Mouse (Mus musculus) CH12.LX (cell line): ENCODE results near the gene Vti1a. TPM values are rescaled to one million over a fixed set of nuclear protein-coding genes. Genes with fewer than 3 reads are reported as not detected.

Experiments
- DNase-seq: peaks from one replicate; pipeline ENCODE4 v3.0.0-alpha.2; 2013; ENCODE audit errors: extremely low read depth
- H3K27ac ChIP-seq: 2 replicates; pipeline ENCODE4 v1.5.1; 2012; ENCODE audit warnings: low read depth, mild to moderate bottlenecking, control low read depth, moderate library complexity; ENCODE audit not compliant: insufficient read depth
- H3K27me3 ChIP-seq: replicated peaks from 2 replicates; pipeline ENCODE3; 2012; ENCODE audit warnings: inconsistent platforms
- H3K36me3 ChIP-seq, 2 experiments: replicated peaks in 1 of 2; 2 replicates each; pipeline versions ENCODE3 to v1.6.1; 2012; ENCODE audit warnings: inconsistent platforms in 1 of 2, low read length in 1 of 2, mild to moderate bottlenecking in 1 of 2, mixed read lengths in 1 of 2, moderate library complexity in 1 of 2; ENCODE audit not compliant: control insufficient read depth in 1 of 2, insufficient read depth in 1 of 2
- H3K4me1 ChIP-seq, 2 experiments: 2 replicates each; pipeline ENCODE4 v1.6.1; 2012; ENCODE audit warnings: inconsistent platforms in 1 of 2, moderate library complexity in 1 of 2; ENCODE audit not compliant: insufficient read depth in 2 of 2, control insufficient read depth in 1 of 2
- H3K4me2 ChIP-seq: 2 replicates; pipeline ENCODE4 v1.6.1; 2012; ENCODE audit warnings: low read depth, mild to moderate bottlenecking, control low read depth; ENCODE audit not compliant: poor library complexity, insufficient read depth, severe bottlenecking
- H3K4me3 ChIP-seq, 3 experiments: fragments of 150-350 bp in 1 of 3; sonication (generic) in 1 of 3; replicated peaks in 1 of 3; 2 replicates each; pipeline versions ENCODE3 to v1.5.1; 2011 to 2012; ENCODE audit warnings: low read depth in 2 of 3, low read length in 2 of 3, mild to moderate bottlenecking in 2 of 3, moderate library complexity in 2 of 3, control low read depth in 1 of 3, improper control_type of control experiment in 1 of 3, inconsistent platforms in 1 of 3, mixed read lengths in 1 of 3; ENCODE audit not compliant: poor library complexity in 1 of 3
- H3K79me2 ChIP-seq: replicated peaks from 2 replicates; pipeline ENCODE4 v1.6.1; 2012; ENCODE audit warnings: mild to moderate bottlenecking, moderate library complexity; ENCODE audit not compliant: control insufficient read depth, poor library complexity, insufficient read depth, severe bottlenecking; ENCODE audit errors: extremely low read depth
- H3K9ac ChIP-seq: 2 replicates; pipeline ENCODE4 v1.6.1; 2012; ENCODE audit warnings: low read depth, mild to moderate bottlenecking, control low read depth, moderate library complexity; ENCODE audit not compliant: insufficient read depth
- H3K9me3 ChIP-seq: replicated peaks from 2 replicates; pipeline ENCODE3; 2012; ENCODE audit warnings: low read length, inconsistent platforms, mixed read lengths
- CHD2 ChIP-seq: IDR thresholded peaks from 2 replicates; pipeline ENCODE4 v1.6.1; 2011; ENCODE audit warnings: low read length, improper control_type of control experiment
- E2F4 ChIP-seq: IDR thresholded peaks from 2 replicates; pipeline ENCODE4 v1.6.1; 2011; ENCODE audit warnings: low read depth, low read length, improper control_type of control experiment; ENCODE audit not compliant: insufficient replicate concordance
- EP300 ChIP-seq: IDR thresholded peaks from 2 replicates; pipeline ENCODE4 v1.6.1; 2011; ENCODE audit warnings: low read length, improper control_type of control experiment
- HCFC1 ChIP-seq: IDR thresholded peaks from 2 replicates; pipeline ENCODE4 v1.6.1; 2012; ENCODE audit warnings: low read depth, mild to moderate bottlenecking, inconsistent platforms, low read length, improper control_type of control experiment
- IRF4 ChIP-seq: IDR thresholded peaks from 2 replicates; pipeline ENCODE4 v1.6.1; 2014; ENCODE audit warnings: low read depth, mild to moderate bottlenecking, inconsistent platforms, low read length, improper control_type of control experiment
- JUN ChIP-seq: IDR thresholded peaks from 2 replicates; pipeline ENCODE4 v1.6.1; 2011; ENCODE audit warnings: low read depth, mild to moderate bottlenecking, low read length, improper control_type of control experiment, moderate library complexity; ENCODE audit not compliant: insufficient read depth
- JUND ChIP-seq: conservative IDR thresholded peaks from 2 replicates; pipeline ENCODE4 v1.6.1; 2011; ENCODE audit warnings: low read depth, low read length, improper control_type of control experiment
- MAFK ChIP-seq: IDR thresholded peaks from 2 replicates; pipeline ENCODE4 v1.6.1; 2011; ENCODE audit warnings: low read length, improper control_type of control experiment; ENCODE audit not compliant: insufficient replicate concordance
- MAX ChIP-seq: IDR thresholded peaks from 2 replicates; pipeline ENCODE4 v1.6.1; 2011; ENCODE audit warnings: low read length, improper control_type of control experiment
- MAZ ChIP-seq: IDR thresholded peaks from 2 replicates; pipeline ENCODE4 v1.6.1; 2012; ENCODE audit warnings: low read depth, mild to moderate bottlenecking, inconsistent platforms, low read length, improper control_type of control experiment, moderate library complexity
- MEF2A ChIP-seq: IDR thresholded peaks from 2 replicates; pipeline ENCODE4 v1.6.1; 2014; ENCODE audit warnings: low read depth, mild to moderate bottlenecking, inconsistent platforms, low read length, improper control_type of control experiment, borderline replicate concordance
- MXI1 ChIP-seq: IDR thresholded peaks from 2 replicates; pipeline ENCODE4 v1.6.1; 2011; ENCODE audit warnings: mild to moderate bottlenecking, low read depth, low read length, improper control_type of control experiment
- MYC ChIP-seq: IDR thresholded peaks from 2 replicates; pipeline ENCODE4 v1.6.1; 2011; ENCODE audit warnings: low read depth, mild to moderate bottlenecking, improper control_type of control experiment, low read length
- NELFE ChIP-seq: IDR thresholded peaks from 2 replicates; pipeline ENCODE4 v1.6.1; 2011; ENCODE audit warnings: low read depth, low read length, improper control_type of control experiment
- NRF1 ChIP-seq: IDR thresholded peaks from 2 replicates; pipeline ENCODE4 v1.6.1; 2014; ENCODE audit warnings: low read depth, mild to moderate bottlenecking, inconsistent platforms, low read length, improper control_type of control experiment, moderate library complexity
- POLR2A ChIP-seq: IDR thresholded peaks from 2 replicates; pipeline ENCODE4 v1.6.1; 2011; ENCODE audit warnings: low read depth, mild to moderate bottlenecking, improper control_type of control experiment, low read length
- RCOR1 ChIP-seq: conservative IDR thresholded peaks from 2 replicates; pipeline ENCODE4 v1.6.1; 2012; ENCODE audit warnings: low read depth, mild to moderate bottlenecking, inconsistent platforms, low read length, improper control_type of control experiment
- TBP ChIP-seq: conservative IDR thresholded peaks from 2 replicates; pipeline ENCODE4 v1.6.1; 2011; ENCODE audit warnings: low read depth, low read length, improper control_type of control experiment
- TCF12 ChIP-seq: IDR thresholded peaks from 2 replicates; pipeline ENCODE4 v1.6.1; 2014; ENCODE audit warnings: low read depth, mild to moderate bottlenecking, inconsistent platforms, low read length, improper control_type of control experiment
- USF2 ChIP-seq: conservative IDR thresholded peaks from 2 replicates; pipeline ENCODE4 v1.6.1; 2011; ENCODE audit warnings: low read depth, low read length, improper control_type of control experiment
- ZC3H11A ChIP-seq: IDR thresholded peaks from 2 replicates; pipeline ENCODE4 v1.6.1; 2012; ENCODE audit warnings: low read depth, mild to moderate bottlenecking, inconsistent platforms, low read length, improper control_type of control experiment
- ZKSCAN1 ChIP-seq: IDR thresholded peaks from 2 replicates; pipeline ENCODE4 v1.6.1; 2012; ENCODE audit warnings: low read depth, inconsistent platforms, low read length, improper control_type of control experiment, borderline replicate concordance
- ZNF384 ChIP-seq: IDR thresholded peaks from 2 replicates; pipeline ENCODE4 v1.6.1; 2012; ENCODE audit warnings: low read depth, low read length, improper control_type of control experiment, inconsistent platforms
- dilution Hi-C: fragments of 300-500 bp; cut with MboI; formaldehyde crosslinking; loops from 2 replicates; pipeline ENCODE4 v1.14.3; 2020; ENCODE audit warnings: low sequenced_read_pairs; ENCODE audit not compliant: extremely low pct_unique_long_range_greater_than_20kb, extremely low pct_ligation_motif_present
- in situ Hi-C: fragments of 300-500 bp; cut with MboI; formaldehyde crosslinking; loops from 3 replicates; pipeline ENCODE4 v1.14.3; 2019; ENCODE audit warnings: low sequenced_read_pairs, low pct_ligation_motif_present, low pct_unique_long_range_greater_than_20kb, mixed read lengths
- polyA plus RNA-seq: library from polyadenylated mRNA; unstranded; fragments of >175 nt; gene quantifications from 2 replicates; pipeline ENCODE4 v1.2.1, GENCODE M21; 2012; ENCODE audit warnings: low read depth; ENCODE audit not compliant: insufficient read length
- total RNA-seq, 2 experiments: library from RNA; depleted of rRNA; stranded (reverse); fragments of 300-350 nt in 1 of 2; fragments of >200 nt in 1 of 2; gene quantifications; 2 replicates each; pipeline ENCODE4 v1.2.3; 2012 to 2014

Gene Vti1a
- total and polyA plus RNA-seq, 3 experiments, result 22.3 to 27.6 (median 23.5) TPM

DNA sequence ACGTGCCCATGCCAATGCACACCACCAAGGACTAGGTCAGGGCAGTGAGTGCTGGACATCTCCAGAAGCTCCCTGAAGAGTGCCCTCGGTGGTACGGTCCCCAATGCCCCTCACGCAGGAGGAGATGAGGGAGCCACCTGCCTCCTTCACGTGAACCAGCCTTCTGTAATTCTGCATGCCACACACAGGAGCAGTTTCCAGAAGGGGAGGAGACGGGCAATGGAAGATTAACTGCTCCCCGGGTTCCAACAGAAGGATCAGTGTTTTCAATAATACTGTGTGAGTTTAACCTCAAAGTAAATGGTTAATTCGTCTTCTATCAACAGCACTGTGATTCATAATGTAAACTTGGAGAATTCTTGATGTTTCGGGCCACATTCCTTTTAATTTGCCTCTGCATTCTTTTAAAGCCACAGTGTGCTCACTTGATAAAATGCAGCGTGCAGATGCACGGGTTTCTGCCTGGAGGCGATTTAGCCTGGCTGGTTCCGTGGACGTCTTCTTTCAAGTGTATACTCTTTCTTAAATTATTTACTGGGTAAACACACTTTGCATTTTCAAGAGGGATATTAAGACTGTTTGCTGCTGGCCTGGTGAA is 304.4 kb downstream of the Vti1a start:
- Histone ChIP-seq H3K36me3 (peaks cover 0 to 22% of the 10 kb centered on the region in 2 experiments), H3K4me1 (peaks cover 8 to 21% of the 10 kb centered on the region in 2 experiments), H3K4me2 (no peak overlapping the region), H3K27me3 (no peaks in the 10 kb centered on the region), H3K9me3 (no peaks in the 10 kb centered on the region), H3K79me2 (no peaks in the 10 kb centered on the region), H3K9ac (no peak overlapping the region), H3K27ac (no peak overlapping the region), H3K4me3 (no peak overlapping the region)
- DNase-seq, result no peak
- in situ Hi-C loops, result no loop called here
- TF ChIP-seq MEF2A, result no peak
- no peak for TF ChIP-seq NRF1
- no peak for TF ChIP-seq MYC
- no peak for TF ChIP-seq NELFE
- no peak for TF ChIP-seq USF2
- TF ChIP-seq MAFK, result no peak
- TF ChIP-seq ZNF384, result no peak
- TF ChIP-seq CHD2, result no peak
- TF ChIP-seq ZC3H11A, result no peak
- TF ChIP-seq ZKSCAN1, result no peak
- dilution Hi-C loops, result no loop called here

DNA sequence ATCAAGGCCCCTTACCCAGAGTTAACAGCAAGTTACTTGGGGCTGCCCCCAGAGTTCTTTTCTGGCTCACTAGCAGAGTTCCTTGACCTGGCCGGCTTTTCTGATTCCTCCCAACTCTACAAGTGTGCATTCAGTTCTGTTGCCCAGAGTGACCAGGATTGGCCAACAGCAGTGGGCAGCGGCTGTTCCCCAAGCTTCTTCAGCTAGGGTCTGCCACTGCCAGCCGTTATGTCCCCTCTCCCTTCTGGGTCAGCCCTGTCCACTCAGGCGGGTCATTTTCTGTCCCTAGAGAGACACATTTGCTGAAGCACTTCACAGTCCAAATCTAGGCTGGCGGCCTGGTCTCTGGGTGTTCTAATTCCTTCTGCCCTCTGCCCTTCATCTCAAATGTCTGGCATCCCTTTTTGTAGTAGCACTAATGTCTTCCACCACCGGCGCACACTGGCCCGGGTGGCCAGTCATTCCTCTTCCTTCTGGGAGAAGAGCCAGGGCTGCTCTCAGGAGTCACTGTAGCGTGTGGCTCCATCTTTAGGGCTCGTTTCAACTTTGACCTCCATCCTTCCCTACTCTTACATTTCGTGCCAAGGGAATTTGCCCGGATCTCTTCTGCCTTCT is 305.0 kb downstream of the Vti1a start:
- H3K9ac ChIP-seq, result no peak overlapping the region
- dilution Hi-C loops, result no loop called here
- TF ChIP-seq RCOR1 (no peak), POLR2A (no peak), IRF4 (no peak), TBP (no peak), TCF12 (no peak), ZC3H11A (no peak), MXI1 (no peak), MAZ (no peak), MAX (no peak), EP300 (no peak), HCFC1 (no peak), CHD2 (no peak), NRF1 (no peak), MYC (no peak), E2F4 (no peak), JUN (no peak), JUND (no peak), MAFK (no peak), NELFE (no peak)

More for the DNA sequence above, 305.0 kb downstream of the Vti1a start:
- Histone ChIP-seq H3K27me3 (no peaks in the 10 kb centered on the region), H3K9me3 (no peaks in the 10 kb centered on the region), H3K27ac (no peak overlapping the region), H3K36me3 (peaks cover 0 to 23% of the 10 kb centered on the region in 2 experiments), H3K4me2 (no peak overlapping the region), H3K79me2 (no peaks in the 10 kb centered on the region), H3K4me3 (no peak overlapping the region), H3K4me1 (peaks cover 8 to 21% of the 10 kb centered on the region in 2 experiments)
- in situ Hi-C loops, result no loop called here
- DNase-seq, result no peak
